Mouse (Mus musculus) hindbrain, postnatal 0 days (tissue): Measurements from ENCODE around the gene Ep400. TPM values are rescaled to one million over a fixed set of nuclear protein-coding genes. Genes with fewer than 3 reads are reported as not detected.
"Not testable (repeated sequence)": the region's sequence is repeated elsewhere in the genome, so short reads cannot be mapped to it uniquely, and the experiment has no call there.

Experiments
- ATAC-seq: fragments of 200-750 bp; cut with Nextera tagmentation; 2 replicates; pipeline ENCODE4 v1.8.0; 2017; ENCODE audit warnings: mild to moderate bottlenecking, moderate TSS enrichment, moderate library complexity
- DNase-seq: peaks from one replicate; pipeline ENCODE4 v3.0.0-alpha.2; 2015; ENCODE audit warnings: low spot score
- H3K27ac ChIP-seq: fragments of 300-500 bp; sonication (generic); 2 replicates; pipeline ENCODE4 v1.5.1; 2014; ENCODE audit warnings: mild to moderate bottlenecking
- H3K27me3 ChIP-seq: fragments of 300-500 bp; sonication (generic); 2 replicates; pipeline ENCODE4 v1.6.1; 2014; ENCODE audit warnings: low read length, mixed read lengths; ENCODE audit not compliant: insufficient read depth
- H3K36me3 ChIP-seq: fragments of 300-500 bp; sonication (generic); 2 replicates; pipeline ENCODE4 v1.6.1; 2014; ENCODE audit warnings: low read length, mixed read lengths; ENCODE audit not compliant: insufficient read depth
- H3K4me1 ChIP-seq: fragments of 300-500 bp; sonication (generic); 2 replicates; pipeline ENCODE4 v1.6.1; 2014; ENCODE audit warnings: antibody characterized with exemption, low read length, mixed read lengths; ENCODE audit not compliant: insufficient read depth
- H3K4me2 ChIP-seq: fragments of 300-500 bp; sonication (generic); 2 replicates; pipeline ENCODE4 v1.6.1; 2014; ENCODE audit warnings: low read depth, mild to moderate bottlenecking, low read length, moderate library complexity, mixed read lengths
- H3K4me3 ChIP-seq: fragments of 300-500 bp; sonication (generic); 2 replicates; pipeline ENCODE4 v1.5.1; 2014; ENCODE audit warnings: low read length
- H3K9ac ChIP-seq: fragments of 300-500 bp; sonication (generic); replicated peaks from 2 replicates; pipeline ENCODE4 v1.6.1; 2014; ENCODE audit warnings: mild to moderate bottlenecking, low read length, moderate library complexity, mixed read lengths
- H3K9me3 ChIP-seq: fragments of 300-500 bp; sonication (generic); 2 replicates; pipeline ENCODE4 v1.6.1; 2016; ENCODE audit warnings: low read length, mixed read lengths
- CTCF ChIP-seq: IDR thresholded peaks from 2 replicates; pipeline ENCODE4 v1.5.1; 2016; ENCODE audit warnings: antibody characterized with exemption, control low read depth, low read depth
- WGBS: fragments of 180-500 bp; shearing (Covaris S2); extraction: QIAGEN DNeasy Blood & Tissue Kit; methylation state at CpG from one replicate; pipeline ENCODE4 v1.1.7; 2014; 5-methylcytosine and 5-hydroxymethylcytosine counted together
- polyA plus RNA-seq: library from polyadenylated mRNA; unstranded; fragments of >200 nt; fragmentation: Nextera tagmentation; extraction: Ambion mirVana; gene quantifications from 2 replicates; pipeline ENCODE4 v1.2.1, GENCODE M21; 2015
- total RNA-seq: library from RNA; depleted of rRNA; stranded (reverse); fragments of >200 nt; gene quantifications from 2 replicates; pipeline ENCODE4 v1.2.3, GENCODE M21; 2014

The Ep400 gene
- total and polyA plus RNA-seq, 2 experiments from 2014 or later, result 35.0 to 63.3 TPM

DNA sequence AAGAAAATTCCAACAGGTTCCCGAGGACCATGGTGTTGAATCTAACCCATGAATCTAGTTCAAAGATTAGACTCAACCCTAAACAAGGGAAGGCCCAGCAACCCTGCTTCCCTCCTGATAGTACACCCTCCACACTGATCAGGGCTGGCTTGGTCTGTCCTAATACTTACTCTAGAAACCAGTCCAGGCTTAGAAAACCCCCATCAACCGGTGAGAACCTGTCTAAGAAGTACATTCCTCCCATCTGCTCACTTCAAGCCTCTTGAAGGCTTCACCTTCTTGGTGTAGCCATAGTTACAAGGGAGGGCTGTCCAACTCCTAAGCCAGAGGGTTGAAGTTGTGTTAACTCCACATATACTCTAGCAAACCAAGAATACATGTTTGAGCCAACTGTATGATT lies 47.0 kb downstream of the Ep400 start:
- H3K4me2 ChIP-seq, result no peak overlapping the region
- H3K36me3 ChIP-seq, result peaks cover 60% of the 10 kb centered on the region
- no peak for ATAC-seq
- no peak for TF ChIP-seq CTCF
- no peak overlapping the region for H3K27ac ChIP-seq
- H3K9me3 ChIP-seq, result no peaks in the 10 kb centered on the region
- DNase-seq, result no peak
- no peaks in the 10 kb centered on the region for H3K4me1 ChIP-seq
- no peak overlapping the region for H3K9ac ChIP-seq
- H3K27me3 ChIP-seq, result no peaks in the 10 kb centered on the region
- no peak overlapping the region for H3K4me3 ChIP-seq
- WGBS, result 92% methylated on average over 2 of the region's 2 CpGs

- not testable (repeated sequence) for H3K27ac ChIP-seq, ATAC-seq, DNase-seq, H3K4me2 ChIP-seq, H3K27me3 ChIP-seq, H3K4me1 ChIP-seq, H3K4me3 ChIP-seq, H3K9me3 ChIP-seq, H3K9ac ChIP-seq
- H3K36me3 ChIP-seq, result peaks cover 57% of the 10 kb centered on the region
- WGBS, result 86% methylated on average over 1 of the region's 1 CpGs
Measured at GRCm38 (mm10) chr5:110721463-110721862, 49.1 kb downstream of the Ep400 start.

DNA sequence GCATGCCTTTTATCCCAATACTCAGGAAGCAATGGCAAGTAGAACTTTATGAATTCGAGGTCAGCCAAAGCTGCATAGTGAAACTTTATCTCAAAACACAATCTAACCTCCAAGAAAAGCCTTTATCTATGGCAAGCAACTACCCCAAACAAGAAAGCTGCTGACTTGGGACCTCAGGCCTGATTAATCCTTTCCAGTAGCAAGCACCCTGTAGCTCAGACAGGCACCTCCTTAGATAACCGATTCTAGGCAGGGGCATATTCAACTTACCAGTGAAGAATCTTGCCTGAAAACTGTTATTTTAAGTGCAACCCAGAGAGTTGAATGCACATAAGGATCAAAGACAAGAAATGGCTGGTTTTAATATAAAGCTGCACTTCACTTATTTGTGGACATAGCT lies 59.1 kb downstream of the Ep400 start:
- H3K4me2 ChIP-seq, result no peak overlapping the region
- no peak overlapping the region for H3K4me3 ChIP-seq
- no peak for TF ChIP-seq CTCF
- peaks cover 29% of the 10 kb centered on the region for H3K36me3 ChIP-seq
- no peak overlapping the region for H3K27ac ChIP-seq
- no peak for DNase-seq
- ATAC-seq, result no peak
- no peak overlapping the region for H3K9ac ChIP-seq
- no peaks in the 10 kb centered on the region for H3K4me1 ChIP-seq
- H3K27me3 ChIP-seq, result no peaks in the 10 kb centered on the region
- 99% methylated on average over 2 of the region's 2 CpGs for WGBS
- H3K9me3 ChIP-seq, result no peaks in the 10 kb centered on the region

DNA sequence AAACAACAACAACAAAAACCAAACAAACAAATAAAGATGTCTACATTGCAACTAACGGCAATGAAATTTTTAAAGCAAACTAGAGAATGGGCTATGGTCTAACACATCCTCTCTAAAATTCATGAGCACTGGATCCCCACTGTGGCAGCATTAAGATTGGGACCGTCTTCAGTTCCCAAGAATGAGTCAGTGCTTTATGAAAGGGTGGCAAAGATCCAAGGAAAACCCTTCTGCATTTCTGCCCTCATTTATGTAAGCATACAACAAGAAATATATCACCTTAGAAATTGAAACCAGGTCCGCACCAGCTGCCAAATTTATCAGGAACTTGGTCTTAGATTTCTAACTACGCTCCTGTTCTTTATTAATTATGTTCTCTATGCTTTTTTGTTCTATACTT lies 61.3 kb downstream of the Ep400 start:
- no peak for TF ChIP-seq CTCF
- H3K9ac ChIP-seq, result no peak overlapping the region
- H3K4me2 ChIP-seq, result no peak overlapping the region
- no peak overlapping the region for H3K27ac ChIP-seq
- H3K27me3 ChIP-seq, result no peaks in the 10 kb centered on the region
- ATAC-seq (no peak), DNase-seq (no peak)
- no peaks in the 10 kb centered on the region for H3K4me1 ChIP-seq
- no peak overlapping the region for H3K4me3 ChIP-seq
- peaks cover 40% of the 10 kb centered on the region for H3K36me3 ChIP-seq
- WGBS, result 75% methylated on average over 4 of the region's 4 CpGs
- no peaks in the 10 kb centered on the region for H3K9me3 ChIP-seq

GRCm38 (mm10) chr5:110704004-110704403 lies 66.5 kb downstream of the Ep400 start:
- 92% methylated on average over 1 of the region's 1 CpGs for WGBS
- ATAC-seq, result no peak
- Histone ChIP-seq H3K27ac (no peak overlapping the region), H3K4me3 (no peak overlapping the region), H3K9me3 (no peaks in the 10 kb centered on the region), H3K36me3 (peaks cover 77% of the 10 kb centered on the region), H3K27me3 (no peaks in the 10 kb centered on the region), H3K9ac (no peak overlapping the region), H3K4me1 (no peaks in the 10 kb centered on the region), H3K4me2 (no peak overlapping the region)
- DNase-seq, result no peak
- TF ChIP-seq CTCF, result no peak

- WGBS, result 90% methylated on average over 4 of the region's 4 CpGs
- DNase-seq (no peak), ATAC-seq (no peak)
- no peak overlapping the region for H3K4me3 ChIP-seq
- H3K4me1 ChIP-seq, result no peaks in the 10 kb centered on the region
- H3K9ac ChIP-seq, result no peak overlapping the region
- no peak overlapping the region for H3K27ac ChIP-seq
- no peaks in the 10 kb centered on the region for H3K9me3 ChIP-seq
- no peak overlapping the region for H3K4me2 ChIP-seq
- TF ChIP-seq CTCF, result no peak
- peaks cover 83% of the 10 kb centered on the region for H3K36me3 ChIP-seq
- H3K27me3 ChIP-seq, result no peaks in the 10 kb centered on the region
Measured at GRCm38 (mm10) chr5:110698617-110699016, 71.9 kb downstream of the Ep400 start.

DNA sequence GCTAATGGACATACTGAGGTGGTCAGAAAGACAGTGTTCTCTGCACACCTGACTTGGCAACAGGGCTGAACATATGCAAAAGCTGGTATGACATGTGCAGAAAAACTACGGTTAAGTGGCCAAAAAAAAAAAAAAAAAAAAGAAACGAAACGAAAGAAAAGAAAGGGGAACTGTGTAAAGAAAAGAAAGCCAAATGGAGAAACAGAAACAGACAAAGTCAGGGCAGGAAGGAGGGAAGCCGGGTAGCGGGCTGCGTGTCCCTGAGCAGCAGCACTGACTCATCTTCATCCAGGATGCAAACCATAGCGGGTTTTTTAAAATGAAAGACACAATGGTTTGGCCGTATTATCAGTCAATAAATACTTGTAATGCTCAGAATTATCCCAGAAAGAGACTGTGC lies 88.5 kb downstream of the Ep400 start:
- no peak for DNase-seq
- Histone ChIP-seq H3K4me2 (no peak overlapping the region), H3K4me3 (no peak overlapping the region), H3K9ac (no peak overlapping the region), H3K4me1 (no peaks in the 10 kb centered on the region), H3K36me3 (peaks cover 81% of the 10 kb centered on the region), H3K9me3 (no peaks in the 10 kb centered on the region), H3K27ac (no peak overlapping the region), H3K27me3 (no peaks in the 10 kb centered on the region)
- ATAC-seq, result no peak
- no peak for TF ChIP-seq CTCF
- 90% methylated on average over 8 of the region's 8 CpGs for WGBS
